Mouse (Mus musculus) brain, embryonic 14.5 days (tissue): ENCODE measurements around the gene Smc1b.

Experiments used
- CTCF ChIP-seq: fragments of 200-500 bp; IDR thresholded peaks from 2 replicates; pipeline ENCODE4 v1.5.1; 2012; ENCODE audit warnings: inconsistent platforms, mild to moderate bottlenecking, moderate library complexity, borderline replicate concordance; ENCODE audit not compliant: insufficient read depth, insufficient read length; ENCODE audit errors: extremely low read depth
- POLR2A ChIP-seq: fragments of 200-500 bp; IDR thresholded peaks from 2 replicates; pipeline ENCODE4 v1.6.1; 2012; ENCODE audit warnings: mild to moderate bottlenecking, inconsistent platforms, borderline replicate concordance; ENCODE audit not compliant: poor library complexity, insufficient read depth, insufficient read length, severe bottlenecking; ENCODE audit errors: extremely low read depth

GRCm38 (mm10) chr15:85166433-85166933 lies 34.7 kb upstream of the Smc1b start:
- no peak for TF ChIP-seq POLR2A
- no peak for TF ChIP-seq CTCF
